Mouse (Mus musculus): ENCODE measurements around the gene 3100002H09Rik.

3100002H09Rik gene

DNA sequence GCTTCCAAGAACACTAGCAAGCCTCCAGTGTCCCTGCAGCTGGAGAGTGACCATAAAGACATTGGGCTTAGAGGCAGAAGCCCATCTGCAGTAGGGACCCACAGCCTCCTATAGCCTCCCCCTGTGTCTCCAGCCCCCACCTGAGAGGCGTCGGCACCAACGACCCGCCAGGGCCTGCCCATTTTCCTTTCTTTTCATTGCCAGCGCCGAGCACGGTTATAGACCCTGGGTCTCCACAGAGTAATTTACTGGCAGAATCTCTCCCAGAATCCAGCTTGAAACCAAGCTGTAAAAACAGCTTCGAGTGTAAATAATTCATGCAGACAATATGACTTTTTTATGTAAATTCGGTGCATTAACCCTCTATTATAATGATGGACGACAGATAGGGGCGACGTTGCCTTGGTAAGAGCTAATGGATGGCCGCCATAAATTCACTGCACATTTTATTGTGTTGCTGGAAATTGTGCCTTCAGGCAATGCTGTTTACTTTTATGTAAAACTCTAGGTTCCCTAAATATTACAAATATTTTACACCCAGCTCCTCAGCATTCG is 4.9 kb upstream of the 3100002H09Rik start:
- no peak for DNase-seq (ENCODE audit: low read depth, low spot score)

GRCm38 (mm10) chr4:124614189-124614588 is 3.6 kb upstream of the 3100002H09Rik start:
- DNase-seq (ENCODE audit: low read depth, low spot score): no peak

DNA sequence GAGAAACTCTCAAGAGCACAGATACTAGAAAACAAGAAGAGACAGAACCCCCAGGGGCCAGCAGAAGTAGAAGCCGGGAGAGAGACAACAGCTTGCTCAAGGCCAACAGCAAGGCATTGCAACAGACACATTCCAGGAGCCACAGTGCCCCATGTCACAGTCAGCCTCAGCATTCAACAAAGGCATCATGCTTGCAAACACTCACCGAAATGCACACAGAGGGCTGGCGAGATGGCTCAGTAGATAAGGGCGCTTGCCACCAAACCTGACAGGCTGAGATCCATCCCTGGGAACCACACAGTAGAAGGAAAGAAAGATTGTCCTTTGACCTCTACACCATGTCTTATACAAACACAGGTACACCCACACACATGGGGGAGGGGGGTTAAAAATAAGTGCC is 1.2 kb upstream of the 3100002H09Rik start:
- DNase-seq (ENCODE audit: low read depth, low spot score): no peak

GRCm38 (mm10) chr4:124610066-124610465 is 537 bp downstream of the 3100002H09Rik start:
- no peak for DNase-seq (ENCODE audit: low read depth, low spot score)

- DNase-seq (ENCODE audit: low read depth, low spot score): no peak
These were observed 3.4 kb downstream of the 3100002H09Rik start for GRCm38 (mm10) chr4:124607166-124607565.

DNA sequence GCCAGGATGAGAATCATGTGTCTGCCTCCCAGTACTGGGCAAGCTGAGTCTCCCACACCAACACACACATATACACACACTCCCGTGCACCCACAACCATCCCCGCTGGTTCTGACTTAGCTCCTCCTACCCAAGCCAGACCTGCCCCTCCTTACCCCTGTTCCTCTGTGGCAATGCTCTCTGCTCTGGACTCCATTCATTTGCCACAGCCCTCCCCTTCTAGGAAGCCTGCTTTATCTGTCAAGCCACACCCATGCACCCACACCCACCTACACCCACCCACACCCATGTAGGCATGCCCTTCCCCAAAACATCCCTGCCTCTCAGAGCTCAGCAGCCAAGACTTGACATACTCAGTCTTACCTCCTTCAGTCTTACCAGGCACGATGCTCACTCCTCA is 4.4 kb downstream of the 3100002H09Rik start:
- no peak for DNase-seq (ENCODE audit: low read depth, low spot score)

GRCm38 (mm10) chr4:124605255-124605654 is 5.3 kb downstream of the 3100002H09Rik start:
- no peak for DNase-seq (ENCODE audit: low read depth, low spot score)

GRCm38 (mm10) chr4:124603712-124604111 is 6.9 kb downstream of the 3100002H09Rik start:
- DNase-seq (ENCODE audit: low read depth, low spot score): no peak

DNA sequence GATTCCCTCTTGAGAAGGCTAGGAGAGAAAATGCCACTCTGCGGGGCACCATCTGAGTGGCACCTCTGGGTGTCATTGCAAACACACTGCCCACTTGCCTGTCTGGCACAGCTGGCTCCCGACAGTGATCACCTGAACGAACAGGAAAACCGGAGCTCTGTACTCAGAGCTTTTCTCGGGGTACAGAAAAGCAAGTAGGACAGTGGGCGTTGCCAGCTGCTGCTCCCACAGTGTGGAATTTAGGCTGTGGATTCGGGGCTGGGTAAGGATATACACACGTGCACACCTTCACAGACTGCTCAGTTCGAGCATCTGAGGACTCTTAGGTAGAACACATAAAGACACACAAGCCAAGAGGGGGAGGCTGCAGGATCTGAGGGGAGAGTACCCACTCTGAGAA is 14.7 kb downstream of the 3100002H09Rik start:
- DNase-seq (ENCODE audit: low read depth, low spot score): no peak

DNA sequence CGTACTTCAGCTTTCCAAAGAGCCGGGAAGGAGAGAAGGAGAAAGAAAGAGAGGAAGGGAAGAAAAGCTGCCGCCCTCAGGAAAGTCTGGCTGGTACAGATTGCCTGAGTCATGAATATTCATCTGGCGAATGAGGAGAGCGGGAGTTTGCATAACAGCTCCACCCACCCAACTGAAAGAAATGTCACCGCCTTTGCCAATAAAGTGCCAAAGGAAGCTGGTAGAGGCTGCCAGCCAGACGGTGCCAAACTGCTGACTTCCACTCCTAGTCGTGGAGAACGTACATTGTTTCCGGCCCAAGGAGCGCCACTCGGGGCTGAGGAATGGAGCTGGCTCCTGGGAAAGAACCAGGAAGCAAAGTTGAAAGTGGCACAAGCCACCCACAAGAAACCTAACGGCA is 15.7 kb downstream of the 3100002H09Rik start:
- no peak for DNase-seq (ENCODE audit: low read depth, low spot score)

- no peak for DNase-seq (ENCODE audit: low read depth, low spot score)
These were observed 16.9 kb downstream of the 3100002H09Rik start for GRCm38 (mm10) chr4:124593691-124594090.

- DNase-seq (ENCODE audit: low read depth, low spot score): no peak
These were observed 17.4 kb downstream of the 3100002H09Rik start for GRCm38 (mm10) chr4:124593210-124593609.

- no peak for DNase-seq (ENCODE audit: low read depth, low spot score)
These were observed 18.4 kb downstream of the 3100002H09Rik start for GRCm38 (mm10) chr4:124592241-124592640.

DNA sequence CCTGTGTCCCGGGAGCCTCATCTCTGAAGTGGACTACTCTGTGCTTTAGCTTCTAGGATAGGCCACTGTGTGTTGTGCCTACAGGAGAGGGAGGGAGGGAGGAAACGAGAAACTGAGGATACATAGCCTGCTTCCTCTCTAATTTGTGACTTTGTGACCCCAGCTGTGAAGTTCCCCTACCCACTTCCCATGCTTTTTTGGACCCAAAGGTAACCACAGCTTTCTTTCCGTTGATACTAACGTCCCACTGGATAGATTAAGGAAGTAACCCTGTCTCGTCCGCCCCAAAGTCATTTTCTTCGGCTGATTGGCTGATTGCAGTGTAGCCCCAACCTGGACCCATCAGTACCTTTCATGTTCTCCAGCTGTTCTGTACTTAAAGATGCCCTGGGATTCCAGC is 29.9 kb downstream of the 3100002H09Rik start:
- DNase-seq (ENCODE audit: low read depth, low spot score): no peak

DNA sequence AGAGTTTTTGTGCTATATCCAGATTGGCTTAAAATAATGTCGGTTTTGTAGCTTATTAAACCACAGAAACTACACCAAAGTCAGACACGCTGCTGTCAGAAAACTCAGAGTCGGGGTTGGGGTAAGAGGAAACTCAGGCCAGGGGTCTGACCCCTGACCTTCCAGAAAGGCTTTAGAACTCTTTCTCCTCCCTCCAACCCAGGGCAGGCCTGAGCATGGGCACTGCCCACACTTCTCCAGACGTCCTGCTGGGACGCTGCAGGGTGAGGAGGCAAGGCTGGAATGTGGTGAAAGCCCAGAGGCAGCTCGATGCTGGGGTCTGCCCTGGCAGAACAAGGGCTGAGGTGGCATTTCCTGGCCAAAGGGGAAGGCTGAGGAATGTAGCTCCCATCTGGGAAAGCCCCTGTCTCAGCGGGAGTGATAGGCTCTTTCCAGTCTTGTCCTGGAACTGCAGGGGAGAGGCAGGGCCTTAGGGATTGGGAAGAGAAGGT is 34.6 kb downstream of the 3100002H09Rik start:
- DNase-seq (ENCODE audit: low read depth, low spot score): no peak

- no peak for DNase-seq (ENCODE audit: low read depth, low spot score)
These were observed 35.2 kb downstream of the 3100002H09Rik start for GRCm38 (mm10) chr4:124575269-124575954.

- DNase-seq (ENCODE audit: low read depth, low spot score): no peak
These were observed 37.0 kb downstream of the 3100002H09Rik start for GRCm38 (mm10) chr4:124573586-124573985.

DNA sequence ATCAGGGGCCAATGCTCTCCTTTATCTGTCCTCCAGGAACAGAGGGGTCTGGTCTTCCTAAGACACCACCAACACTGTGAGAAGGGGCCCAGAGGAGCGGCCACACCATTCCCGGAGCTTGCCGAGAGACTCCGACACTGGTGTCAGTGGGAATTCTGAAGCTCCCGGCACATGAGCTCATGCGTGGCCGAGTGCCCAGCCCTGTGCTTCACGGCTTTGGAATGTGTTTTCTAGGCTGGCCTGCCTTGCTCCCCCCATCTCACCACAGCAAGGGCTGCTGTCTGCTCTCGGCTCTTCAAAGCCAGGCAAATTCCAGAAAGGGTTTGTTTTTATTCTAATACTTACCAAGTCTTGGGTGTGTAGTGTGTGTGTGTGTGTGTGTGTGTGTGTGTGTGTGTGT is 39.6 kb downstream of the 3100002H09Rik start:
- no peak for DNase-seq (ENCODE audit: low read depth, low spot score)

DNA sequence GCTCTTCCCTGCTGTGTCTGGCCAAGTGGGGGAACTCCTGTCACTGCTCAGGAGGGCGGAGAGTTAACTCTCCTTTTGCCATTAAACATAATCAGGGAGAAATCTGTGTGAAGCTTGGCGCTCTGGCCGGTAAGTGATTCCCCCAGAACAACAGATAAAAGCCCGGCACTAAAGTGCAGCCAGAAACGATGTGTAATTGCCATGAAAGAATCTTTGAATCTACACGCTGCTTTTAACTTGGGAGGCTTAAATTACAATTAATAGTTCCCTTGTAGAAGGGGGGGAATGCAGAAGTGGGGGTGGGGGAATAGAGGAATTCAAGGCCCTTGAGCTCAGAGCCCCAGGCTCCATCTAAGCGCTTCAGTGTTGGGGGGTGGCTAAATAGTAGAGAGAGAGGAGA is 40.9 kb downstream of the 3100002H09Rik start:
- no peak for DNase-seq (ENCODE audit: low read depth, low spot score)

DNA sequence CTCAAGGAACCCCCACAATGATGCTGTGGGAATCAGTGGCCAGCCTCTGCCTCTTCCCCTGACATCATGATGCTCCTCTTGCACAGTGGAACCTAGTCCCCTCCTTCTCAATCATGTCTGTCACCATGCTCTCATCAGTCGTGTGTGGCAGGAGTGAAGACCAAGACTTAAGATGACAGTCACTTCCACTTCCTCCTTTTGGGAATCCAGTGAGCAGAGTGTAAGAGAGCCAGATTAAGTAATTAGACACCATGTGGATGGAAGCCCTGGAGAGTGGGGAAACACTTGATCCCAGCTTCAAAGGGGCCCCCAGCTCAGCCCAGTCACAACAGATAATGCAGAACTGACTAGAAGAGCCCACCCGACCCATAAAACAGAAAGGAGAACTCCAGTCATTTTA is 47.2 kb downstream of the 3100002H09Rik start:
- no peak for DNase-seq (ENCODE audit: low read depth, low spot score)

GRCm38 (mm10) chr4:124562721-124563120 is 47.9 kb downstream of the 3100002H09Rik start:
- no peak for DNase-seq (ENCODE audit: low read depth, low spot score)

Data from retina, postnatal 7 days (tissue).